Mouse (Mus musculus): ENCODE measurements at regions not wholly inside any gene's neighbourhood (a gene's known extent, or its start where the extent isn't known, plus 50 kb on each side); places are given as distances from the start of the nearest gene placed in this dataset.

GRCm38 (mm10) chr1:107677404-107677803 lies 87.6 kb downstream of the Serpinb8 start:
- Histone ChIP-seq H3K4me2 (no peak overlapping the region), H3K9me3 (no peaks in the 10 kb centered on the region), H3K4me1 (no peaks in the 10 kb centered on the region), H3K27ac (no peak overlapping the region), H3K27me3 (no peaks in the 10 kb centered on the region), H3K9ac (no peak overlapping the region), H3K4me3 (no peak overlapping the region), H3K36me3 (no peaks in the 10 kb centered on the region)
- no peak for ATAC-seq (ENCODE audit: borderline replicate concordance, extremely low read depth, low FRiP score, low TSS enrichment)
- WGBS: 75% methylated on average over 2 of the region's 2 CpGs

GRCm38 (mm10) chr1:107696858-107697257 lies 107.1 kb downstream of the Serpinb8 start:
- no peaks in the 10 kb centered on the region for H3K4me1 ChIP-seq
- ATAC-seq (ENCODE audit: borderline replicate concordance, extremely low read depth, low FRiP score, low TSS enrichment): no peak
- no peak overlapping the region for H3K27ac ChIP-seq
- H3K9ac ChIP-seq: no peak overlapping the region
- no peak overlapping the region for H3K4me2 ChIP-seq
- H3K9me3 ChIP-seq: no peaks in the 10 kb centered on the region
- WGBS: 49% methylated on average over 2 of the region's 2 CpGs
- no peak overlapping the region for H3K4me3 ChIP-seq
- H3K36me3 ChIP-seq: no peaks in the 10 kb centered on the region
- no peaks in the 10 kb centered on the region for H3K27me3 ChIP-seq

- no peak overlapping the region for H3K4me3 ChIP-seq
- ATAC-seq (ENCODE audit: borderline replicate concordance, extremely low read depth, low FRiP score, low TSS enrichment): no peak
- no peaks in the 10 kb centered on the region for H3K27me3 ChIP-seq
These were observed 116.3 kb downstream of the Serpinb8 start for GRCm38 (mm10) chr1:107706108-107706548.

GRCm38 (mm10) chr1:107708601-107709000 lies 118.8 kb downstream of the Serpinb8 start:
- WGBS: 87% methylated on average over 5 of the region's 5 CpGs
- no peak for ATAC-seq (ENCODE audit: borderline replicate concordance, extremely low read depth, low FRiP score, low TSS enrichment)
- H3K4me2 ChIP-seq: no peak overlapping the region
- no peaks in the 10 kb centered on the region for H3K36me3 ChIP-seq
- H3K27ac ChIP-seq: no peak overlapping the region
- H3K4me3 ChIP-seq: no peak overlapping the region
- no peaks in the 10 kb centered on the region for H3K9me3 ChIP-seq
- H3K4me1 ChIP-seq: no peaks in the 10 kb centered on the region
- H3K27me3 ChIP-seq: no peaks in the 10 kb centered on the region
- no peak overlapping the region for H3K9ac ChIP-seq

More at GRCm38 (mm10) chr1:107706108-107706548, 116.3 kb downstream of the Serpinb8 start:
- no peak overlapping the region for H3K4me2 ChIP-seq
- H3K27ac ChIP-seq: no peak overlapping the region
- no peak overlapping the region for H3K9ac ChIP-seq
- H3K36me3 ChIP-seq: no peaks in the 10 kb centered on the region
- H3K9me3 ChIP-seq: no peaks in the 10 kb centered on the region
- H3K4me1 ChIP-seq: no peaks in the 10 kb centered on the region

- Histone ChIP-seq H3K27ac (no peak overlapping the region), H3K4me3 (no peak overlapping the region), H3K9ac (no peak overlapping the region), H3K4me2 (no peak overlapping the region), H3K4me1 (no peaks in the 10 kb centered on the region), H3K27me3 (no peaks in the 10 kb centered on the region), H3K9me3 (no peaks in the 10 kb centered on the region), H3K36me3 (no peaks in the 10 kb centered on the region)
- no peak for ATAC-seq (ENCODE audit: borderline replicate concordance, extremely low read depth, low FRiP score, low TSS enrichment)
- 73% methylated on average over 1 of the region's 1 CpGs for WGBS
These were observed 125.1 kb downstream of the Serpinb8 start for GRCm38 (mm10) chr1:107714869-107715268.

GRCm38 (mm10) chr1:107719304-107719703 lies 129.5 kb downstream of the Serpinb8 start:
- Histone ChIP-seq H3K9me3 (no peaks in the 10 kb centered on the region), H3K4me2 (no peak overlapping the region), H3K9ac (no peak overlapping the region), H3K4me3 (no peak overlapping the region), H3K27ac (no peak overlapping the region), H3K36me3 (no peaks in the 10 kb centered on the region), H3K4me1 (no peaks in the 10 kb centered on the region), H3K27me3 (no peaks in the 10 kb centered on the region)
- no peak for ATAC-seq (ENCODE audit: borderline replicate concordance, extremely low read depth, low FRiP score, low TSS enrichment)
- 53% methylated on average over 5 of the region's 5 CpGs for WGBS

- no peak for ATAC-seq (ENCODE audit: borderline replicate concordance, extremely low read depth, low FRiP score, low TSS enrichment)
- no peaks in the 10 kb centered on the region for H3K27me3 ChIP-seq
- 51% methylated on average over 11 of the region's 11 CpGs for WGBS
These were observed 138.5 kb downstream of the Serpinb8 start for GRCm38 (mm10) chr1:107728113-107728839.

GRCm38 (mm10) chr1:107765307-107765706 lies 175.5 kb downstream of the Serpinb8 start:
- Histone ChIP-seq H3K9ac (no peak overlapping the region), H3K27me3 (no peaks in the 10 kb centered on the region), H3K4me2 (no peak overlapping the region), H3K36me3 (no peaks in the 10 kb centered on the region), H3K9me3 (no peaks in the 10 kb centered on the region), H3K4me1 (no peaks in the 10 kb centered on the region), H3K27ac (no peak overlapping the region), H3K4me3 (no peak overlapping the region)
- no peak for ATAC-seq (ENCODE audit: borderline replicate concordance, extremely low read depth, low FRiP score, low TSS enrichment)
- WGBS: 69% methylated on average over 1 of the region's 1 CpGs

More at GRCm38 (mm10) chr1:107728113-107728839, 138.5 kb downstream of the Serpinb8 start:
- H3K36me3 ChIP-seq: no peaks in the 10 kb centered on the region
- no peak overlapping the region for H3K9ac ChIP-seq
- H3K4me3 ChIP-seq: no peak overlapping the region
- H3K27ac ChIP-seq: no peak overlapping the region
- no peaks in the 10 kb centered on the region for H3K4me1 ChIP-seq
- H3K9me3 ChIP-seq: no peaks in the 10 kb centered on the region
- H3K4me2 ChIP-seq: no peak overlapping the region

- ATAC-seq (ENCODE audit: borderline replicate concordance, extremely low read depth, low FRiP score, low TSS enrichment): no peak
- WGBS: 65% methylated on average over 4 of the region's 4 CpGs
- H3K9me3 ChIP-seq: no peaks in the 10 kb centered on the region
- H3K4me1 ChIP-seq: no peaks in the 10 kb centered on the region
- no peak overlapping the region for H3K4me2 ChIP-seq
- H3K27ac ChIP-seq: no peak overlapping the region
- no peak overlapping the region for H3K9ac ChIP-seq
- H3K4me3 ChIP-seq: no peak overlapping the region
- no peaks in the 10 kb centered on the region for H3K36me3 ChIP-seq
- H3K27me3 ChIP-seq: no peaks in the 10 kb centered on the region
These were observed 177.6 kb downstream of the Serpinb8 start for GRCm38 (mm10) chr1:107767198-107767947.

- H3K9me3 ChIP-seq: no peaks in the 10 kb centered on the region
- 60% methylated on average over 2 of the region's 2 CpGs for WGBS
- no peaks in the 10 kb centered on the region for H3K4me1 ChIP-seq
- H3K9ac ChIP-seq: no peak overlapping the region
- ATAC-seq (ENCODE audit: borderline replicate concordance, extremely low read depth, low FRiP score, low TSS enrichment): no peak
- no peak overlapping the region for H3K4me2 ChIP-seq
- H3K4me3 ChIP-seq: no peak overlapping the region
- H3K27ac ChIP-seq: no peak overlapping the region
- no peaks in the 10 kb centered on the region for H3K36me3 ChIP-seq
- no peaks in the 10 kb centered on the region for H3K27me3 ChIP-seq
These were observed 183.2 kb downstream of the Serpinb8 start for GRCm38 (mm10) chr1:107772967-107773366.

GRCm38 (mm10) chr1:107783079-107783478 lies 193.3 kb downstream of the Serpinb8 start:
- no peaks in the 10 kb centered on the region for H3K36me3 ChIP-seq
- H3K27me3 ChIP-seq: no peaks in the 10 kb centered on the region
- H3K27ac ChIP-seq: no peak overlapping the region
- no peaks in the 10 kb centered on the region for H3K4me1 ChIP-seq
- no peaks in the 10 kb centered on the region for H3K9me3 ChIP-seq
- no peak overlapping the region for H3K9ac ChIP-seq
- no peak overlapping the region for H3K4me2 ChIP-seq
- H3K4me3 ChIP-seq: no peak overlapping the region
- ATAC-seq (ENCODE audit: borderline replicate concordance, extremely low read depth, low FRiP score, low TSS enrichment): no peak
- WGBS: 72% methylated on average over 5 of the region's 5 CpGs

- no peak for ATAC-seq (ENCODE audit: borderline replicate concordance, extremely low read depth, low FRiP score, low TSS enrichment)
- H3K27ac ChIP-seq: no peak overlapping the region
- H3K36me3 ChIP-seq: no peaks in the 10 kb centered on the region
- H3K9me3 ChIP-seq: no peaks in the 10 kb centered on the region
- WGBS: 73% methylated on average over 5 of the region's 5 CpGs
- H3K9ac ChIP-seq: no peak overlapping the region
- H3K4me1 ChIP-seq: no peaks in the 10 kb centered on the region
- H3K4me2 ChIP-seq: no peak overlapping the region
- no peaks in the 10 kb centered on the region for H3K27me3 ChIP-seq
- no peak overlapping the region for H3K4me3 ChIP-seq
These were observed 216.0 kb downstream of the Serpinb8 start for GRCm38 (mm10) chr1:107805823-107806222.
